Mouse (Mus musculus): ENCODE data around the gene Dgke. TPM values are rescaled to one million over a fixed set of nuclear protein-coding genes. Genes with fewer than 3 reads are reported as not detected.
A peak's percentile ranks its signal among the peaks of the same experiment; 100 is the strongest.
"Not testable (repeated sequence)": the region's sequence is repeated elsewhere in the genome, so short reads cannot be mapped to it uniquely, and the experiment has no call there.

The Dgke gene
- polyA plus RNA-seq, 1 experiment from 2014 or later = 6.1 TPM

GRCm38 (mm10) chr11:89046021-89046420, 20.6 kb downstream of the Dgke start:
- 94% methylated on average over 3 of the region's 3 CpGs for WGBS
- H3K27ac ChIP-seq = no peak overlapping the region
- H3K4me1 ChIP-seq (replicated peaks) = no peaks in the 10 kb centered on the region
- H3K9me3 ChIP-seq = peaks cover 9% of the 10 kb centered on the region; the same call in 1 of the 2 replicates
- no peaks in the 10 kb centered on the region for H3K27me3 ChIP-seq (ENCODE audit: insufficient read depth, poor library complexity, severe bottlenecking)
- H3K36me3 ChIP-seq = peaks cover 92% of the 10 kb centered on the region
- no peak overlapping the region for H3K4me3 ChIP-seq
- DNase-seq (ENCODE audit: low spot score) = no peak

GRCm38 (mm10) chr11:89045501-89045900, 21.1 kb downstream of the Dgke start:
- H3K4me3 ChIP-seq; H3K4me1 ChIP-seq (replicated peaks); H3K9me3 ChIP-seq; H3K27ac ChIP-seq; H3K27me3 ChIP-seq (ENCODE audit: insufficient read depth, poor library complexity, severe bottlenecking); DNase-seq (ENCODE audit: low spot score): not testable (repeated sequence)
- H3K36me3 ChIP-seq = peaks cover 90% of the 10 kb centered on the region
- 93% methylated on average over 3 of the region's 3 CpGs for WGBS

GRCm38 (mm10) chr11:89043046-89043445, 23.6 kb downstream of the Dgke start:
- Histone ChIP-seq H3K4me1 (replicated peaks) (no peaks in the 10 kb centered on the region), H3K4me3 (no peak overlapping the region), H3K36me3 (peaks cover 93% of the 10 kb centered on the region), H3K27me3 (ENCODE audit: insufficient read depth, poor library complexity, severe bottlenecking) (no peaks in the 10 kb centered on the region), H3K27ac (no peak overlapping the region), H3K9me3 (peaks cover 9% of the 10 kb centered on the region; the same call in 1 of the 2 replicates)
- DNase-seq (ENCODE audit: low spot score) = no peak
- 93% methylated on average over 7 of the region's 7 CpGs for WGBS

- peaks cover 82% of the 10 kb centered on the region for H3K36me3 ChIP-seq
- H3K4me3 ChIP-seq; H3K27me3 ChIP-seq (ENCODE audit: insufficient read depth, poor library complexity, severe bottlenecking); H3K4me1 ChIP-seq (replicated peaks); DNase-seq (ENCODE audit: low spot score); H3K9me3 ChIP-seq; H3K27ac ChIP-seq: not testable (repeated sequence)
- 88% methylated on average over 7 of the region's 7 CpGs for WGBS
Measured at GRCm38 (mm10) chr11:89041073-89041472, 25.6 kb downstream of the Dgke start.

DNA sequence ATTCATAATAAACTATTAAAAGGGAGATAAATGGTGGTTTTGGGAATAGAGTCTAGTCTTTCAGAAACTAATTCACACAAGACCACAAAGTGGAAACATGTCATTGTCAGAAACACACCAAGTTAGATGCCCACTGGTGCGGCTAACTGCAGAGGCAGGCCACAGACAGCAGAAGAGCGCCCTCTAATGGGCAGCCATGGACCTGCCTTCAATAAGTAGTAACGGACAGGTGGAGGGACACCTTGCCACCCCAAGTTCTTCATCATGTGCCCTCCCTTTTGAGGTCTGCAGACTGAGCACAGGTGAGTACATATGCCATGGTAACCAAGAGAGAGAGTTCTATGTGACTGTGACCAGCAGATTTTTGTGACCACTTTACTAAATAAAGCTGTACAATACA, 27.3 kb downstream of the Dgke start:
- Histone ChIP-seq H3K27ac (no peak overlapping the region), H3K4me3 (no peak overlapping the region), H3K9me3 (no peaks in the 10 kb centered on the region), H3K36me3 (peaks cover 67% of the 10 kb centered on the region), H3K4me1 (replicated peaks) (no peaks in the 10 kb centered on the region), H3K27me3 (ENCODE audit: insufficient read depth, poor library complexity, severe bottlenecking) (no peaks in the 10 kb centered on the region)
- DNase-seq (ENCODE audit: low spot score) = peak; percentile 32
- 39% methylated on average over 3 of the region's 3 CpGs for WGBS

GRCm38 (mm10) chr11:89038496-89038895, 28.2 kb downstream of the Dgke start:
- DNase-seq (ENCODE audit: low spot score) = no peak
- WGBS = 94% methylated on average over 6 of the region's 6 CpGs
- H3K27ac ChIP-seq = no peak overlapping the region
- H3K4me3 ChIP-seq = no peak overlapping the region
- no peaks in the 10 kb centered on the region for H3K27me3 ChIP-seq (ENCODE audit: insufficient read depth, poor library complexity, severe bottlenecking)
- H3K4me1 ChIP-seq (replicated peaks) = no peaks in the 10 kb centered on the region
- H3K9me3 ChIP-seq = no peaks in the 10 kb centered on the region
- peaks cover 61% of the 10 kb centered on the region for H3K36me3 ChIP-seq

GRCm38 (mm10) chr11:89035552-89035951, 31.1 kb downstream of the Dgke start:
- H3K4me1 ChIP-seq (replicated peaks) = peaks cover under 1% of the 10 kb centered on the region; the same call in 1 of the 2 replicates
- no peak overlapping the region for H3K4me3 ChIP-seq
- peaks cover 34% of the 10 kb centered on the region for H3K36me3 ChIP-seq
- H3K27ac ChIP-seq = no peak overlapping the region
- H3K9me3 ChIP-seq = no peaks in the 10 kb centered on the region
- no peak for DNase-seq (ENCODE audit: low spot score)
- no peaks in the 10 kb centered on the region for H3K27me3 ChIP-seq (ENCODE audit: insufficient read depth, poor library complexity, severe bottlenecking)
- 80% methylated on average over 3 of the region's 3 CpGs for WGBS

- Histone ChIP-seq H3K27me3 (ENCODE audit: insufficient read depth, poor library complexity, severe bottlenecking) (no peaks in the 10 kb centered on the region), H3K27ac (no peak overlapping the region), H3K4me1 (replicated peaks) (peaks cover 4% of the 10 kb centered on the region; the same call in 1 of the 2 replicates), H3K9me3 (no peaks in the 10 kb centered on the region), H3K36me3 (peaks cover 25% of the 10 kb centered on the region), H3K4me3 (no peak overlapping the region)
- DNase-seq (ENCODE audit: low spot score) = no peak
Measured at GRCm38 (mm10) chr11:89034592-89034991, 32.1 kb downstream of the Dgke start.

DNA sequence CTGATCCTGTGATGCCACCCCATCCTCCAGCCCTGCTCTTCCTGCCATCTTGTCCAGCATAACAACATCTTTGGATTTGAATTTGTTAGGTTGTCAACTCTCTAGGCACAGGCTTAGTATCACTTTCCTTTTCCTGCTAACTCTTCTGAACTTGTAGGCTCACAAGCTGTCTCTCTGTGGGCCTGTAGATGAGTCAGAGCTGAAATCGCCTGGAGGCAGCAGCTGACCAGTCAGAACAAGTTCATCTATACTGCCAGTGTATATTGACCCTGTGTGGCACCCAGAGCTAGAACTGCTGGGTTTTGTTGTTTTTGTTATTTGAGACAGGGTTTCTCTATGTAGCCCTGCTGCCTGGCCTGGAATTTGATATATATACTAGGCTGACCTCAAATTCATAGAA, 35.5 kb downstream of the Dgke start:
- no peak for DNase-seq (ENCODE audit: low spot score)
- no peaks in the 10 kb centered on the region for H3K27me3 ChIP-seq (ENCODE audit: insufficient read depth, poor library complexity, severe bottlenecking)
- H3K9me3 ChIP-seq = no peaks in the 10 kb centered on the region
- H3K36me3 ChIP-seq = peaks cover 4% of the 10 kb centered on the region; the same call in 1 of the 2 replicates
- H3K27ac ChIP-seq = no peak overlapping the region
- H3K4me1 ChIP-seq (replicated peaks) = peaks cover 12% of the 10 kb centered on the region; the same call in 1 of the 2 replicates
- 74% methylated on average over 1 of the region's 1 CpGs for WGBS
- no peak overlapping the region for H3K4me3 ChIP-seq

DNA sequence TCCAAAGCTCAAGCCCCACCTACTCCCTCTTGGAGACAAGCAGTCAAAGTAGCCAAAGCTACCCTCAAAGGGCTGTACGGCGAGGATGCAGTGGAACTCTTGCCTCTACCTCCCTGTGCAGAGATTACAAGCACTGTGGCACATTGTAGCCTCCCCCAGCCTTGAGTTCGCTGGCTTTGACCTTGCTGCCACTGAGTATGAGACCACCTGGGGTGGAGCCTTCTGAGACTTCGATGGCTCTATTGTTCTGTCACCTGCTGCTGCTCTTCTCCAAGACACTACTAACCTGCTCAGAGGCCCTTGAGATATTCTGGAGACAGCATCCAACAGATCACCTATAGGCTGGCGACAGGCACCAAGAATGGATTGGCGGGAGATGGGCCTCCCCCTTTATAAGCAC, 36.1 kb downstream of the Dgke start:
- no peak for DNase-seq (ENCODE audit: low spot score)

DNA sequence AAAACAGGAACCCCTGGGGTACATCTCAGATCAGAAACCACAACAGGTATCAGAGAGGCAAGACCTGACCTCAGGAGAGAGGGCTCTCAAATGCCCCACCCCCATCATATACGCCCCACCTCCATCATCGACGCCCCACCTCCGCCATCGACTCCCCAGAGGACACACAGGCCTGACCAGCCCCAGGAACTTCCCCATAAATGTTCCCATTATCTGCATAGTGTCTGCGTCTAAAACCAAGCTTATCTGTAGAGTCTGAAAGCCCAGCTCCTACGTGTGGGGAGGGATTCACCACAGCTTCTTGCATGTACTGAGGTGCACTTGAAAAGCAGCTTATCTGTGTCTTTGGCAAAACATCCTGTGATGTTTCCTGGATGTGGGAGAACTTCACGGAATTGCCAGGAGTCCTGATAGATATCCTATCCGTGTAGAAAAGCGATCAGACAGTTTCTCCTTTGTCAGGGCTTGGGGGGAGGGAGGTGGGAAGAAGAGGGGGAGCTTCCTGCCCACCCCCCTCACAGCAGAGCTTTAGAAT, 37.7 kb downstream of the Dgke start:
- Histone ChIP-seq H3K4me3 (no peak overlapping the region), H3K36me3 (no peaks in the 10 kb centered on the region), H3K4me1 (replicated peaks) (peaks cover 12% of the 10 kb centered on the region; the same call in 1 of the 2 replicates), H3K27ac (no peak overlapping the region), H3K27me3 (ENCODE audit: insufficient read depth, poor library complexity, severe bottlenecking) (no peaks in the 10 kb centered on the region), H3K9me3 (no peaks in the 10 kb centered on the region)
- WGBS = 60% methylated on average over 10 of the region's 10 CpGs
- DNase-seq (ENCODE audit: low spot score) = no peak

More for the DNA sequence above, 36.1 kb downstream of the Dgke start:
- Histone ChIP-seq H3K36me3 (peaks cover 4% of the 10 kb centered on the region; the same call in 1 of the 2 replicates), H3K9me3 (no peaks in the 10 kb centered on the region), H3K4me1 (replicated peaks) (peaks cover 12% of the 10 kb centered on the region; the same call in 1 of the 2 replicates), H3K4me3 (no peak overlapping the region), H3K27me3 (ENCODE audit: insufficient read depth, poor library complexity, severe bottlenecking) (no peaks in the 10 kb centered on the region), H3K27ac (no peak overlapping the region)
- WGBS = 75% methylated on average over 6 of the region's 6 CpGs

GRCm38 (mm10) chr11:89027955-89028361, 38.7 kb downstream of the Dgke start:
- H3K4me3 ChIP-seq = no peak overlapping the region
- 69% methylated on average over 10 of the region's 10 CpGs for WGBS

DNA sequence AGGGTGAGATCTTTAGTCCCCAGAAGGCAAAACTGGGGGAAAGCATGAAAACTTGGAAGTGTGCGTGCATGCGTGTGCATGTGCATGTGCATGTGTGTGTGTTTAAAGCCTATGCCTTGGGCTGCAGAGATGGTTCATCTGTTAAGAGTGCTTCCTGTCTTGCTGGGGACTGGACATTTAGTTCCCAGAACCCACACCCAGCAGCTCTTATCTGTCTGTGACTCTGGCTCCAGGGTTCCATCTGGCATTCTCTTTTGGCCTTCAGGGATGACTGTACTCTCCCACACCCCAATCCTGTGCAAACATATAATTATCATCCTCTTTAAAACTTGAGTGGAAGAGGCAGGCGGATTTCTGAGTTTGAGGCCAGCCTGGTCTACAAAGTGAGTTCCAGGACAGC, 40.5 kb downstream of the Dgke start:
- Histone ChIP-seq H3K27ac (no peak overlapping the region), H3K36me3 (no peaks in the 10 kb centered on the region), H3K4me1 (replicated peaks) (peaks cover 17% of the 10 kb centered on the region), H3K27me3 (ENCODE audit: insufficient read depth, poor library complexity, severe bottlenecking) (no peaks in the 10 kb centered on the region), H3K4me3 (no peak overlapping the region), H3K9me3 (no peaks in the 10 kb centered on the region)
- no peak for DNase-seq (ENCODE audit: low spot score)
- WGBS = 91% methylated on average over 3 of the region's 3 CpGs

More at GRCm38 (mm10) chr11:89027955-89028361, 38.7 kb downstream of the Dgke start:
- Histone ChIP-seq H3K36me3 (no peaks in the 10 kb centered on the region), H3K4me1 (replicated peaks) (peaks cover 12% of the 10 kb centered on the region; the same call in 1 of the 2 replicates), H3K27me3 (ENCODE audit: insufficient read depth, poor library complexity, severe bottlenecking) (no peaks in the 10 kb centered on the region), H3K27ac (no peak overlapping the region), H3K9me3 (no peaks in the 10 kb centered on the region)
- no peak for DNase-seq (ENCODE audit: low spot score)

DNA sequence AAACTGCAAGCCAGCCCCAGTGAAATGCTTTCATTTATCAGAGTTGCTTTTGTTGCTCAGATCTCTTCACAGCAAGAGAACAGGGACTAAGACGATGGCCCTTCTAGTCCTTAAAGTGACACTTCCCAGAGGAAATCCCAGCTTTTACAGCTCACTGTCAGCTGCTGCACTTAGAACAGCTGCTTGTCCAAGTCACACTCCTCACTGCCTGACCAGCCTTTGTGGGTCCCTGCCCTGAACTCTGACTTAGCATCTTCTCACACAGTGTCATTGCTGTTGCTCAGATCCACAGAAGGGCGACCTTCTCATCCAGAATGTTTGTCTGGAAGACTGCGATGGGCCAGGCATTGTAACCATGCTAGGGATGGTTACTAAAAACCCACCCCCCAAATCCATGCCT, 41.0 kb downstream of the Dgke start:
- no peaks in the 10 kb centered on the region for H3K9me3 ChIP-seq
- WGBS = 77% methylated on average over 3 of the region's 3 CpGs
- H3K36me3 ChIP-seq = no peaks in the 10 kb centered on the region
- peaks cover 22% of the 10 kb centered on the region for H3K4me1 ChIP-seq (replicated peaks)
- DNase-seq (ENCODE audit: low spot score) = no peak
- H3K27ac ChIP-seq = no peak overlapping the region
- H3K4me3 ChIP-seq = no peak overlapping the region
- no peaks in the 10 kb centered on the region for H3K27me3 ChIP-seq (ENCODE audit: insufficient read depth, poor library complexity, severe bottlenecking)

All from hindbrain, embryonic 10.5 days (tissue).